Mouse (Mus musculus) stomach, postnatal 0 days (tissue): Measurements from ENCODE around the gene Alx1.

Source experiments
- CTCF ChIP-seq: IDR thresholded peaks from 2 replicates; pipeline ENCODE4 v1.5.1; 2016; ENCODE audit warnings: antibody characterized with exemption, low read depth, mild to moderate bottlenecking, moderate library complexity
- EP300 ChIP-seq: optimal IDR thresholded peaks from 2 replicates; pipeline ENCODE3; 2016; ENCODE audit warnings: antibody characterized with exemption

DNA sequence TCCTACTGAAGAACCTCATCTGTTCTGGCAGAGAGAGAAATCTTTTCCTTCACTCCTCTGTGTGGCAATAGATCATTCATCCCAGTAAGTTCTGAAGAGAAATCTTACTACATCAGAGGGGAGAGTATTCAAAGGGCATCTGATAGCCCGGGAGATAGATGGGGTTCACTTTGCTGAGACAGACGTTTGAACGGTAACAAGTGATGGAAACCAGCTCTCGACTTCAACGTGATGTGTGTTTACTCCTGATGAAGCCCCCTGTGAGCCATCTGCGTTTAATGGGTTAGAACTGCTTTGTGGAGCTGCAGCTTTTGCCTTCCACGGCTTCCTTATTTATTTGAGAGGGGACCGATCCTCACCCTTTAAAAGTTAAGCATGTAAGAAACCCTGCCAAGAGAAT lies 29.1 kb downstream of the Alx1 start:
- TF ChIP-seq CTCF = no peak
- no peak for TF ChIP-seq EP300
